Mouse (Mus musculus) cortical plate, adult 2 months (tissue): ENCODE data around the gene Tcl1b5.
"Not testable (repeated sequence)": the region's sequence is repeated elsewhere in the genome, so short reads cannot be mapped to it uniquely, and the experiment has no call there.

Experiments
- CTCF ChIP-seq: fragments of 200-500 bp; IDR thresholded peaks from 2 replicates; pipeline ENCODE4 v1.5.1; 2011; ENCODE audit warnings: mild to moderate bottlenecking, control low read depth, low read length; ENCODE audit not compliant: insufficient read depth; ENCODE audit errors: extremely low read depth
- POLR2A ChIP-seq: fragments of 200-500 bp; IDR thresholded peaks from 2 replicates; pipeline ENCODE4 v1.6.1; 2011; ENCODE audit warnings: mild to moderate bottlenecking, low read length, control low read depth; ENCODE audit not compliant: insufficient read depth; ENCODE audit errors: extremely low read depth

- TF ChIP-seq CTCF, POLR2A: not testable (repeated sequence)
Measured at GRCm38 (mm10) chr12:105201657-105202056, 25.5 kb downstream of the Tcl1b5 start, which contains the start of gene Tcl1b4.
